ENCODE assay signal across 7 mouse cellular contexts in the genomic region with DNA sequence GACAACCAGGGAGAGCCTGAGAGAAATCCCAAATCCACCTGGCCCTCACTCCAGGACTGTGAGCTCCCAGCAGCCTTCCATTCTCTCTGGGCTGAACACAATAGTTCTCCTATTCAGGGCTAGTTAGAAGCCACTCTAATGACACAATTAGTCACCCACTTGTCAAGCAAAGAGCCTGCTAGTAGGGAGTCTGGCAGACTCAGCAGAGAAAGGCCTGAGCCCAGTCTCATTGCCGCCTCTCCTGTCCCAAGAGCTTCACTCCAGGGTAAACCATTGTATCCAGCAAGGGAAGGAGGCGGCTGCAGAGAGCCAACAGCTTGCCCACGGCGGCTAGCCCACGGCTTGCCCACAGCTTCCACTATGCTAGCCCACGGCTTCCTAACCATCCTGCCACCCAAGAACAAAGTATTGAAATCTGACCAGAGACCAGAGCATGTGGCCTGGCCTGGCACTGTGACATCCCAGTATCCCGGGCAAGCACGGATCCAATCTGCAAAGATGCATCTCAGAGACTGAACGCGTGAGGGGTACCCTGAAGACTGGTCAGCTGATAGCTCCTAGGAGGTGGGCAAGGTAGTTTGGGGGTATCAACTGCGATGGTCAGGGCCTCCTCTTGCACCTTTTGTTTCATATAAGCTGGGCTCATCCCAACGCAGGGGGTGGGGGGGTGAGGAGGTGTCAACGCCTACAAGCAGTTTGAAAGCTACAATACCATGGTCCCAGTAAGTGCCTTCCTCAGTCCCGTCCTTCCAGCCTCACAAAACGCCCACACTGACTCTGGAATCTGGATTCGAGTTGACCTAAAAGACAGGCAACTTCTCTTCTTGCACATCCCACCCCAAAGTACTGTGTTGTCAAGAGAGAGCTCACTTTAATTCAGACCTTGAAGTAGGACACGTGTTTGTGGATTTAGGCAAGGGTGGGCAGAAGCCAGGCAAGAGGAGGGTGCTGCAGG. TPM values are rescaled to one million over a fixed set of nuclear protein-coding genes. Genes with fewer than 3 reads are reported as not detected.
DNase-seq lines count a peak whose midpoint lies in the region; ATAC-seq lines count a peak whose summit lies in the region.

No protein-coding gene starts in this region.

- peak overlapping the region; percentile 82 for H3K9ac ChIP-seq in lung, embryonic 15.5 days
- peak overlapping the region; percentile 73 for H3K9ac ChIP-seq in forebrain, embryonic 13.5 days
- H3K9ac ChIP-seq in liver, embryonic 11.5 days (ENCODE audit: low read depth, low read length): peak overlapping the region; percentile 73
- H3K9ac ChIP-seq in stomach, embryonic 16.5 days (ENCODE audit: low read length): peak overlapping the region; percentile 93

- ATAC-seq in lung, embryonic 15.5 days (ENCODE audit: borderline replicate concordance, extremely low read depth, low FRiP score, low TSS enrichment): no peak
- peak; percentile 34; the same call in 1 of the 2 replicates for ATAC-seq in forebrain, embryonic 13.5 days
- ATAC-seq in liver, embryonic 11.5 days (replicated peaks; ENCODE audit: low FRiP score): no peak
- no peak for ATAC-seq in stomach, embryonic 16.5 days (ENCODE audit: insufficient read depth, low FRiP score)

- WGBS in lung, embryonic 15.5 days: 35% methylated on average over 17 of the region's 17 CpGs
- 10% methylated on average over 17 of the region's 17 CpGs for WGBS in forebrain, embryonic 13.5 days
- 41% methylated on average over 17 of the region's 17 CpGs for WGBS in liver, embryonic 11.5 days
- WGBS in stomach, embryonic 16.5 days: 40% methylated on average over 17 of the region's 17 CpGs

- H3K4me3 ChIP-seq in lung, embryonic 15.5 days: peak overlapping the region; percentile 75
- H3K4me3 ChIP-seq in forebrain, embryonic 13.5 days: peak overlapping the region; percentile 58
- peak overlapping the region; percentile 75 for H3K4me3 ChIP-seq in liver, embryonic 11.5 days (ENCODE audit: low read depth, low read length)
- H3K4me3 ChIP-seq in stomach, embryonic 16.5 days (replicated peaks; ENCODE audit: low read length): peak overlapping the region; percentile 75

- H3K36me3 ChIP-seq in lung, embryonic 15.5 days: no peaks in the 10 kb centered on the region
- 0 out of 2 replicates have a peak, but pooled peaks cover 6% of the 10 kb centered on the region for H3K36me3 ChIP-seq in forebrain, embryonic 13.5 days (ENCODE audit: poor library complexity, severe bottlenecking)
- no peaks in the 10 kb centered on the region for H3K36me3 ChIP-seq in liver, embryonic 11.5 days (ENCODE audit: control insufficient read depth, insufficient read depth, low read length)
- H3K36me3 ChIP-seq in stomach, embryonic 16.5 days (ENCODE audit: control insufficient read depth, insufficient read depth, low read length): no peaks in the 10 kb centered on the region

- intact Hi-C loops in left cerebral cortex, postnatal 4 days (cut with DNase I): no loop called here

- peaks cover 32% of the 10 kb centered on the region for H3K4me1 ChIP-seq in lung, embryonic 15.5 days
- H3K4me1 ChIP-seq in forebrain, embryonic 13.5 days: peaks cover 31% of the 10 kb centered on the region
- peaks cover 11% of the 10 kb centered on the region for H3K4me1 ChIP-seq in liver, embryonic 11.5 days (replicated peaks; ENCODE audit: control insufficient read depth, insufficient read depth, low read length)
- H3K4me1 ChIP-seq in stomach, embryonic 16.5 days (ENCODE audit: control insufficient read depth, insufficient read depth, low read length): peaks cover 22% of the 10 kb centered on the region

- H3K9me3 ChIP-seq in lung, embryonic 15.5 days: no peaks in the 10 kb centered on the region
- H3K9me3 ChIP-seq in forebrain, embryonic 13.5 days (replicated peaks): no peaks in the 10 kb centered on the region
- no peaks in the 10 kb centered on the region for H3K9me3 ChIP-seq in liver, embryonic 11.5 days (ENCODE audit: control insufficient read depth, low read length)
- H3K9me3 ChIP-seq in stomach, embryonic 16.5 days (replicated peaks; ENCODE audit: control insufficient read depth, low read length): no peaks in the 10 kb centered on the region

- peak overlapping the region; percentile 90 for H3K4me2 ChIP-seq in lung, embryonic 15.5 days
- H3K4me2 ChIP-seq in forebrain, embryonic 13.5 days: peak overlapping the region; percentile 92
- H3K4me2 ChIP-seq in liver, embryonic 11.5 days: peak overlapping the region; percentile 95
- peak overlapping the region; percentile 84 for H3K4me2 ChIP-seq in stomach, embryonic 16.5 days (ENCODE audit: low read depth, low read length)

- DNase-seq in lung, postnatal 14 days: no peak
- no peak for DNase-seq in liver, embryonic 11.5 days (ENCODE audit: low spot score)
- DNase-seq in cerebellum, adult 18-20 months: no peak
- no peak for DNase-seq in left cerebral cortex, postnatal 4 days

- no peaks in the 10 kb centered on the region for H3K27me3 ChIP-seq in lung, embryonic 15.5 days
- no peaks in the 10 kb centered on the region; the same call in 1 of the 2 replicates for H3K27me3 ChIP-seq in forebrain, embryonic 13.5 days
- H3K27me3 ChIP-seq in liver, embryonic 11.5 days (replicated peaks; ENCODE audit: control insufficient read depth, insufficient read depth, low read length): peaks cover 3% of the 10 kb centered on the region; the same call in 1 of the 2 replicates
- no peaks in the 10 kb centered on the region for H3K27me3 ChIP-seq in stomach, embryonic 16.5 days (ENCODE audit: control insufficient read depth, insufficient read depth, low read length)

- H3K27ac ChIP-seq in lung, embryonic 15.5 days: peak overlapping the region; percentile 83
- peak overlapping the region; percentile 49 for H3K27ac ChIP-seq in forebrain, embryonic 13.5 days
- no peak overlapping the region for H3K27ac ChIP-seq in liver, embryonic 11.5 days (ENCODE audit: low read depth, low read length)
- H3K27ac ChIP-seq in stomach, embryonic 16.5 days (ENCODE audit: low read length): peak overlapping the region; percentile 67

RNA-seq across cellular contexts. Expression of a gene that starts 1.0 kb away (rescaled TPM):
- polyA plus RNA-seq in lung, embryonic 15.5 days (2015; fragmentation: Nextera tagmentation; extraction: Ambion mirVana): 18.8 and 19.0 TPM in 2 replicates
- 14.4 and 14.8 TPM in 2 replicates for polyA plus RNA-seq in forebrain, embryonic 13.5 days (2015; fragmentation: Nextera tagmentation; extraction: Ambion mirVana)
- polyA plus RNA-seq in liver, embryonic 11.5 days (2014; fragmentation: Nextera tagmentation; extraction: Ambion mirVana): 8.4 and 9.3 TPM in 2 replicates
- 12.1 and 15.7 TPM in 2 replicates for polyA plus RNA-seq in stomach, embryonic 16.5 days (2015; fragmentation: Nextera tagmentation; extraction: Ambion mirVana)
- total RNA-seq in left cerebral cortex, postnatal 4 days (2021): 10 to 100 TPM; 17.5 to 17.9 TPM

RNA-seq across cellular contexts. Expression of a gene that starts 16.3 kb away (rescaled TPM):
- 61.3 and 61.9 TPM in 2 replicates for polyA plus RNA-seq in lung, embryonic 15.5 days (2015; fragmentation: Nextera tagmentation; extraction: Ambion mirVana)
- 83.6 and 85.7 TPM in 2 replicates for polyA plus RNA-seq in forebrain, embryonic 13.5 days (2015; fragmentation: Nextera tagmentation; extraction: Ambion mirVana)
- polyA plus RNA-seq in liver, embryonic 11.5 days (2014; fragmentation: Nextera tagmentation; extraction: Ambion mirVana): 65.1 and 73.9 TPM in 2 replicates
- polyA plus RNA-seq in stomach, embryonic 16.5 days (2015; fragmentation: Nextera tagmentation; extraction: Ambion mirVana): 51.9 and 58.9 TPM in 2 replicates
- total RNA-seq in left cerebral cortex, postnatal 4 days (2021): 10 to 100 TPM; 26.8 to 29.4 TPM

RNA-seq across cellular contexts. Expression of a gene that starts 16.4 kb away (rescaled TPM):
- 64.2 and 65.7 TPM in 2 replicates for polyA plus RNA-seq in lung, embryonic 15.5 days (2015; fragmentation: Nextera tagmentation; extraction: Ambion mirVana)
- 77.7 and 78.0 TPM in 2 replicates for polyA plus RNA-seq in forebrain, embryonic 13.5 days (2015; fragmentation: Nextera tagmentation; extraction: Ambion mirVana)
- 93.1 and 102 TPM in 2 replicates for polyA plus RNA-seq in liver, embryonic 11.5 days (2014; fragmentation: Nextera tagmentation; extraction: Ambion mirVana)
- 68.8 and 69.1 TPM in 2 replicates for polyA plus RNA-seq in stomach, embryonic 16.5 days (2015; fragmentation: Nextera tagmentation; extraction: Ambion mirVana)
- total RNA-seq in left cerebral cortex, postnatal 4 days (2021): 10 to 100 TPM; 35.7 to 39.9 TPM

RNA-seq across cellular contexts. Expression of a gene that starts 25.4 kb away (rescaled TPM):
- polyA plus RNA-seq in lung, embryonic 15.5 days (2015; fragmentation: Nextera tagmentation; extraction: Ambion mirVana): 30.3 and 30.5 TPM in 2 replicates
- polyA plus RNA-seq in forebrain, embryonic 13.5 days (2015; fragmentation: Nextera tagmentation; extraction: Ambion mirVana): 38.0 and 39.4 TPM in 2 replicates
- 21.4 and 23.9 TPM in 2 replicates for polyA plus RNA-seq in liver, embryonic 11.5 days (2014; fragmentation: Nextera tagmentation; extraction: Ambion mirVana)
- 33.3 and 43.7 TPM in 2 replicates for polyA plus RNA-seq in stomach, embryonic 16.5 days (2015; fragmentation: Nextera tagmentation; extraction: Ambion mirVana)
- total RNA-seq in left cerebral cortex, postnatal 4 days (2021): 10 to 100 TPM; 55.9 to 58.5 TPM

RNA-seq across cellular contexts. Expression of a gene that starts 26.1 kb away (rescaled TPM):
- polyA plus RNA-seq in lung, embryonic 15.5 days (2015; fragmentation: Nextera tagmentation; extraction: Ambion mirVana): 857 and 876 TPM in 2 replicates
- 750 and 773 TPM in 2 replicates for polyA plus RNA-seq in forebrain, embryonic 13.5 days (2015; fragmentation: Nextera tagmentation; extraction: Ambion mirVana)
- polyA plus RNA-seq in liver, embryonic 11.5 days (2014; fragmentation: Nextera tagmentation; extraction: Ambion mirVana): 931 and 939 TPM in 2 replicates
- 528 and 578 TPM in 2 replicates for polyA plus RNA-seq in stomach, embryonic 16.5 days (2015; fragmentation: Nextera tagmentation; extraction: Ambion mirVana)
- 100 to 1,000 TPM; 268 to 270 TPM for total RNA-seq in left cerebral cortex, postnatal 4 days (2021)
